8 mouse cellular contexts compared by ENCODE assay signal in genomic region chr7:80187501-80187900, GRCm38 (mm10). TPM values are rescaled to one million over a fixed set of nuclear protein-coding genes. Genes with fewer than 3 reads are reported as not detected.
DNase-seq lines count a peak whose midpoint lies in the region; ATAC-seq lines count a peak whose summit lies in the region.

No protein-coding gene starts in this region.

- no peak for DNase-seq in kidney, adult 8-10 months
- DNase-seq in hindbrain, embryonic 14.5 days (ENCODE audit: low spot score), result no peak
- no peak for DNase-seq in midbrain, embryonic 14.5 days
- DNase-seq in gastrocnemius, postnatal 14 days, result no peak
- DNase-seq in layer of hippocampus, adult 9-10 months (ENCODE audit: low spot score), result no peak
- no peak for DNase-seq in kidney, adult 18-20 months

- intact Hi-C loops in gastrocnemius, postnatal 14 days (cut with DNase I; ENCODE audit: low total_unique reads), result no loop called here

- peak overlapping the region; percentile 55 for H3K4me3 ChIP-seq in kidney, embryonic 14.5 days (ENCODE audit: low read length)
- peak overlapping the region; percentile 51 for H3K4me3 ChIP-seq in embryonic facial prominence, embryonic 12.5 days
- peak overlapping the region; percentile 57 for H3K4me3 ChIP-seq in hindbrain, embryonic 14.5 days (replicated peaks; ENCODE audit: low read length)
- peak overlapping the region; percentile 49 for H3K4me3 ChIP-seq in midbrain, embryonic 14.5 days (replicated peaks; ENCODE audit: low read depth, low read length)

- no peaks in the 10 kb centered on the region for H3K27me3 ChIP-seq in kidney, embryonic 14.5 days (ENCODE audit: control insufficient read depth, insufficient read depth, low read length)
- H3K27me3 ChIP-seq in embryonic facial prominence, embryonic 12.5 days, result no peaks in the 10 kb centered on the region
- H3K27me3 ChIP-seq in hindbrain, embryonic 14.5 days (ENCODE audit: control insufficient read depth, insufficient read depth, low read length), result no peaks in the 10 kb centered on the region
- no peaks in the 10 kb centered on the region for H3K27me3 ChIP-seq in midbrain, embryonic 14.5 days (ENCODE audit: control insufficient read depth, insufficient read depth, low read length)

- H3K27ac ChIP-seq in kidney, embryonic 14.5 days (ENCODE audit: low read depth, low read length), result peak overlapping the region; percentile 85; the same call in 1 of the 2 replicates
- peak overlapping the region; percentile 55 for H3K27ac ChIP-seq in embryonic facial prominence, embryonic 12.5 days
- H3K27ac ChIP-seq in hindbrain, embryonic 14.5 days, result peak overlapping the region; percentile 81
- peak overlapping the region; percentile 87 for H3K27ac ChIP-seq in midbrain, embryonic 14.5 days (replicated peaks; ENCODE audit: low read depth, low read length)

- 55% methylated on average over 12 of the region's 12 CpGs for WGBS in kidney, embryonic 14.5 days
- WGBS in embryonic facial prominence, embryonic 12.5 days, result 71% methylated on average over 12 of the region's 12 CpGs
- WGBS in hindbrain, embryonic 14.5 days, result 44% methylated on average over 12 of the region's 12 CpGs
- WGBS in midbrain, embryonic 14.5 days, result 24% methylated on average over 12 of the region's 12 CpGs

- H3K9ac ChIP-seq in kidney, embryonic 14.5 days (ENCODE audit: low read depth, low read length), result peak overlapping the region; percentile 62; the same call in 1 of the 2 replicates
- peak overlapping the region; percentile 59; the same call in 1 of the 2 replicates for H3K9ac ChIP-seq in embryonic facial prominence, embryonic 12.5 days
- H3K9ac ChIP-seq in hindbrain, embryonic 14.5 days, result peak overlapping the region; percentile 64
- H3K9ac ChIP-seq in midbrain, embryonic 14.5 days (replicated peaks; ENCODE audit: low read length), result peak overlapping the region; percentile 64

- peak overlapping the region; percentile 61 for H3K4me2 ChIP-seq in kidney, embryonic 14.5 days (replicated peaks; ENCODE audit: low read depth, low read length)
- H3K4me2 ChIP-seq in embryonic facial prominence, embryonic 12.5 days (replicated peaks), result peak overlapping the region; percentile 79
- peak overlapping the region; percentile 77 for H3K4me2 ChIP-seq in hindbrain, embryonic 14.5 days (replicated peaks)
- peak overlapping the region; percentile 72 for H3K4me2 ChIP-seq in midbrain, embryonic 14.5 days (ENCODE audit: low read length)

- peaks cover 49% of the 10 kb centered on the region for H3K4me1 ChIP-seq in kidney, embryonic 14.5 days (ENCODE audit: control insufficient read depth, insufficient read depth, low read length)
- H3K4me1 ChIP-seq in embryonic facial prominence, embryonic 12.5 days, result peaks cover 33% of the 10 kb centered on the region
- H3K4me1 ChIP-seq in hindbrain, embryonic 14.5 days (replicated peaks; ENCODE audit: control insufficient read depth, insufficient read depth, low read length), result peaks cover 55% of the 10 kb centered on the region
- H3K4me1 ChIP-seq in midbrain, embryonic 14.5 days (ENCODE audit: control insufficient read depth, insufficient read depth, low read length), result peaks cover 32% of the 10 kb centered on the region

- H3K9me3 ChIP-seq in kidney, embryonic 14.5 days (ENCODE audit: control insufficient read depth, low read length), result no peaks in the 10 kb centered on the region
- no peaks in the 10 kb centered on the region for H3K9me3 ChIP-seq in embryonic facial prominence, embryonic 12.5 days
- no peaks in the 10 kb centered on the region for H3K9me3 ChIP-seq in hindbrain, embryonic 14.5 days (ENCODE audit: control insufficient read depth, low read length)
- H3K9me3 ChIP-seq in midbrain, embryonic 14.5 days (ENCODE audit: control insufficient read depth, low read length), result no peaks in the 10 kb centered on the region

- no peak for ATAC-seq in kidney, embryonic 14.5 days (ENCODE audit: low FRiP score, low TSS enrichment)
- no peak for ATAC-seq in embryonic facial prominence, embryonic 12.5 days (ENCODE audit: insufficient number of reproducible peaks, insufficient read depth, low FRiP score, low TSS enrichment)
- no peak for ATAC-seq in hindbrain, embryonic 14.5 days (ENCODE audit: low FRiP score)
- no peak for ATAC-seq in midbrain, embryonic 14.5 days (ENCODE audit: low FRiP score, low TSS enrichment)

- no peaks in the 10 kb centered on the region for H3K36me3 ChIP-seq in kidney, embryonic 14.5 days (ENCODE audit: control insufficient read depth, insufficient read depth, low read length)
- H3K36me3 ChIP-seq in embryonic facial prominence, embryonic 12.5 days, result no peaks in the 10 kb centered on the region
- no peaks in the 10 kb centered on the region for H3K36me3 ChIP-seq in hindbrain, embryonic 14.5 days (replicated peaks; ENCODE audit: control insufficient read depth, insufficient read depth)
- H3K36me3 ChIP-seq in midbrain, embryonic 14.5 days (ENCODE audit: control insufficient read depth, insufficient read depth, low read length), result no peaks in the 10 kb centered on the region

RNA-seq across cellular contexts. Expression of gene Sema4b, which starts 0.9 kb away (rescaled TPM):
- polyA plus RNA-seq in kidney, embryonic 14.5 days (2014; fragmentation: Nextera tagmentation; extraction: Ambion mirVana), result 13.0 and 19.9 TPM in 2 replicates
- 14.6 and 14.9 TPM in 2 replicates for polyA plus RNA-seq in embryonic facial prominence, embryonic 12.5 days (2016; fragmentation: Nextera tagmentation; extraction: Ambion mirVana)
- polyA plus RNA-seq in hindbrain, embryonic 14.5 days (2014; fragmentation: Nextera tagmentation; extraction: Ambion mirVana), result 17.4 and 19.7 TPM in 2 replicates
- polyA plus RNA-seq in midbrain, embryonic 14.5 days (2014; fragmentation: Nextera tagmentation; extraction: Ambion mirVana), result 19.8 and 21.9 TPM in 2 replicates
- 1 to 10 TPM; 1.9 to 2.5 TPM for total RNA-seq in gastrocnemius, postnatal 14 days (2021)

RNA-seq across cellular contexts. Expression of gene Cib1, which starts 45.1 kb away (rescaled TPM):
- polyA plus RNA-seq in kidney, embryonic 14.5 days (2014; fragmentation: Nextera tagmentation; extraction: Ambion mirVana), result 100 and 139 TPM in 2 replicates
- 54.2 and 56.0 TPM in 2 replicates for polyA plus RNA-seq in embryonic facial prominence, embryonic 12.5 days (2016; fragmentation: Nextera tagmentation; extraction: Ambion mirVana)
- polyA plus RNA-seq in hindbrain, embryonic 14.5 days (2014; fragmentation: Nextera tagmentation; extraction: Ambion mirVana), result 29.8 and 41.1 TPM in 2 replicates
- polyA plus RNA-seq in midbrain, embryonic 14.5 days (2014; fragmentation: Nextera tagmentation; extraction: Ambion mirVana), result 24.2 and 26.7 TPM in 2 replicates
- 10 to 100 TPM in 1 of 2 experiments, 1 to 10 TPM in 1; 9.4 to 11.3 TPM for total RNA-seq in gastrocnemius, postnatal 14 days (2021)

RNA-seq across cellular contexts. Expression of gene Gdpgp1, which starts 45.2 kb away (rescaled TPM):
- 3.3 and 5.3 TPM in 2 replicates for polyA plus RNA-seq in kidney, embryonic 14.5 days (2014; fragmentation: Nextera tagmentation; extraction: Ambion mirVana)
- polyA plus RNA-seq in embryonic facial prominence, embryonic 12.5 days (2016; fragmentation: Nextera tagmentation; extraction: Ambion mirVana), result 3.7 and 4.0 TPM in 2 replicates
- 3.4 and 3.8 TPM in 2 replicates for polyA plus RNA-seq in hindbrain, embryonic 14.5 days (2014; fragmentation: Nextera tagmentation; extraction: Ambion mirVana)
- polyA plus RNA-seq in midbrain, embryonic 14.5 days (2014; fragmentation: Nextera tagmentation; extraction: Ambion mirVana), result 4.0 TPM in 2 replicates
- 1 to 10 TPM; 1.1 to 1.5 TPM for total RNA-seq in gastrocnemius, postnatal 14 days (2021)

RNA-seq across cellular contexts. Expression of gene Ttll13, which starts 58.7 kb away (rescaled TPM):
- 0.47 and 1.7 TPM in 2 replicates for polyA plus RNA-seq in kidney, embryonic 14.5 days (2014; fragmentation: Nextera tagmentation; extraction: Ambion mirVana)
- polyA plus RNA-seq in embryonic facial prominence, embryonic 12.5 days (2016; fragmentation: Nextera tagmentation; extraction: Ambion mirVana), result 0.59 and 1.2 TPM in 2 replicates
- 1.3 and 1.7 TPM in 2 replicates for polyA plus RNA-seq in hindbrain, embryonic 14.5 days (2014; fragmentation: Nextera tagmentation; extraction: Ambion mirVana)
- 1.2 and 2.2 TPM in 2 replicates for polyA plus RNA-seq in midbrain, embryonic 14.5 days (2014; fragmentation: Nextera tagmentation; extraction: Ambion mirVana)
- total RNA-seq in gastrocnemius, postnatal 14 days (2021), result under 1 TPM; 0.20 to 0.33 TPM
